Comparison of ENCODE assay signal across 18 mouse cellular contexts in the genomic region with DNA sequence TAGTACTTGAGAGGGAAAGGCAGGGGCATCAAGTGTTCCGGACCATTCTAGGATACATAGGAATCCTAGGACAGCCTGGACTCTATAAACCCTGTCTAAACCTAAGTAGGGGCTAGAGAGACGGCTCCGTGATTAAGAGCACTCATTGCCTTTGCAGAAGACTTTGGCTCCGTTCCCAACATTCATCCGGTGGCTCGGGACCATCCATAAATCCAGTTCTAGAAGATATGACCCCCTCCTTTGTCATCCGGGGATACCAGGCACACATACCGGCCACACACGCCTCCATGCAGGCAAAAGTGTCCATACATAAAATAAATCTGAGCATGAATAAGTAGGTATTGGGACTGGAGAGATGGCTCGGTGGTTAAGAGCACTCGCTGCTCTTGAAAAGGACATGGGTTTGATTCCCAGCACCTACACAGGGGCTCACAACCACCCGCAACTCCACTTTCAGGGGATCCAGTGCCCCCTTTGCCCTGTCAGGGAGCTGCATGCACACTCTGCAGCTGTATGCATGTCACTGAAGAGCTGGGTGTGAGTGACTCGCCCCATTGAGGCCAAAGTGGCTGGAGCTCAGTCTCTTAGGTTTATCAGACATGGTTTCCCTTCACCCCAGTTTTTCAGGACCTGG. TPM values are rescaled to one million over a fixed set of nuclear protein-coding genes. Genes with fewer than 3 reads are reported as not detected.
"Had no signal": no experiment of that assay in that cellular context is flagged by ENCODE, and none has a peak within 500 bp of the region (broad histone marks: within the 10 kb centered on the region; RNA-seq: fewer than 3 reads in every experiment).

No protein-coding gene starts in this region.

- DNase-seq: liver, postnatal 0 days; lung, adult 2 months; lung, postnatal 14 days; lung, postnatal 36 days; right cerebral cortex, adult 18-20 months; right cerebral cortex, postnatal 25 days; right cerebral cortex, postnatal 4 days; spleen, adult 18-20 months; thymus, adult 18-20 months; thymus, postnatal 14 days; thymus, postnatal 36 days had no signal

- H3K4me3 ChIP-seq: liver, embryonic 15.5 days; megakaryocyte, embryonic 14.5 days; midbrain, embryonic 12.5 days; midbrain, embryonic 15.5 days; neural tube, embryonic 12.5 days had no signal

- H3K9ac ChIP-seq: liver, embryonic 15.5 days; liver, postnatal 0 days; midbrain, embryonic 12.5 days; midbrain, embryonic 15.5 days; neural tube, embryonic 12.5 days had no signal

- H3K27ac ChIP-seq: liver, embryonic 15.5 days; macrophage; midbrain, embryonic 12.5 days; midbrain, embryonic 15.5 days; neural tube, embryonic 12.5 days had no signal

- H3K27me3 ChIP-seq: liver, embryonic 15.5 days; megakaryocyte, embryonic 14.5 days; midbrain, embryonic 12.5 days; midbrain, embryonic 15.5 days; neural tube, embryonic 12.5 days had no signal

- ATAC-seq: liver, postnatal 0 days; midbrain, embryonic 15.5 days had no signal

- H3K9me3 ChIP-seq: liver, embryonic 15.5 days; megakaryocyte, embryonic 14.5 days; midbrain, embryonic 12.5 days; midbrain, embryonic 15.5 days; neural tube, embryonic 12.5 days had no signal

- H3K36me3 ChIP-seq: liver, embryonic 15.5 days; midbrain, embryonic 12.5 days; midbrain, embryonic 15.5 days had no signal

- H3K4me2 ChIP-seq: liver, embryonic 15.5 days; midbrain, embryonic 12.5 days; midbrain, embryonic 15.5 days; neural tube, embryonic 12.5 days had no signal

RNA-seq across cellular contexts. Expression of a gene that starts 23.9 kb away (rescaled TPM):
- total RNA-seq: monocyte, adult 5-6 weeks had no signal
- polyA plus RNA-seq: macrophage had no signal
